Mouse (Mus musculus) brain, adult 2 months (tissue): ENCODE measurements at regions not wholly inside any gene's neighbourhood (a gene's known extent, or its start where the extent isn't known, plus 50 kb on each side); places are given as distances from the start of the nearest gene placed in this dataset.

Experiments
- DNase-seq: peaks from one replicate; pipeline ENCODE4 v3.0.0; 2011; ENCODE audit warnings: low read depth, low spot score

GRCm38 (mm10) chr6:105143870-105144269, 533.6 kb upstream of the Cntn4 start:
- DNase-seq: peak; percentile 80
